Mouse (Mus musculus): Measurements from ENCODE around the gene Ipo5. TPM values are rescaled to one million over a fixed set of nuclear protein-coding genes. Genes with fewer than 3 reads are reported as not detected.

Gene Ipo5
- polyA plus RNA-seq, 1 experiment, result 67.8 TPM

DNA sequence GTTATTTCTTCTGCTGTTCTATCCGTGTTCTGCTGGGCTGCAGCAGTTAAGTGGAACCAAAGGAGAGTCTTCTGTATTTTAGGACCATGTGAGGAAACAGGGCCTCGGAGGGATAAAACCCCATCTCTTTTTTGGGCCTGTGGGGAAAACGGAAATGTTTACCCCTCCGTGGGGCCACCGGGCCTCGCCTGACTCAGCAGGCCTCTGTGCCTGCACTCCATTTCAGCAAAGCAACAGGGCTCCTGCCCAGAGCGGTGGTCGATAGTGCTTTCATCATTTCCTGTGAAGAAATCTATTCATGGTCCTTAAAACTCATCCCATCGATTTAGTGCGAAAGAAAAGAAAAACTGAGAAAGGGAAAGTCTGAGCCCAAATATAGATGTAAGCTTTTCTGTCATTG lies 33.9 kb upstream of the Ipo5 start:
- H3K4me1 ChIP-seq (ENCODE audit: control insufficient read depth, insufficient read depth, low read length), result peaks cover 1% of the 10 kb centered on the region; the same call in 1 of the 2 replicates
- no peak overlapping the region for H3K27ac ChIP-seq (ENCODE audit: insufficient read depth, low read length)
- TF ChIP-seq CTCF (IDR thresholded peaks at IDR 0.05; ENCODE audit: extremely low read depth, insufficient read depth, low read length) (no peak), POLR2A (IDR thresholded peaks at IDR 0.05; ENCODE audit: extremely low read depth, insufficient read depth, low read length) (no peak)
- H3K4me3 ChIP-seq (ENCODE audit: insufficient read depth, low read length), result no peak overlapping the region

DNA sequence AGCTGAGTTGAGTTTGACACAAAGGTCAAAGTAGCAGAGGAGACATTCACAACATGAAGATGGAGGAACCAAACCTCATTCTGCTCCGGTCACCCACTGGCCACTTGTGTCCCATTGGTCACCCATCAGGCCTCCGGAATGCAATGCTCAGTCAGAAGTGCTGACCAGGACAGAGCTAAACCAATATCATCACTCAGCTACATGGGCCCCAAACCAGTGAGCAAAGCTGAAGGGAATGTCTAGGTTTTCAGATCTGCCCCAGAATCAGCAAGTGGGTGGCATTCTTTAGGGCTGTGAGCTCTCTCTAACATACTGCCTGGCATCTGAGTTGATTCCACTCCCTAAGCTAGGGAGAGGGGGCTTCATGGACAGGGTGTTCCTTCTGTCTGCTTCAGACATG lies 32.0 kb upstream of the Ipo5 start:
- TF ChIP-seq CTCF (IDR thresholded peaks at IDR 0.05; ENCODE audit: extremely low read depth, insufficient read depth, low read length), result no peak
- TF ChIP-seq POLR2A (IDR thresholded peaks at IDR 0.05; ENCODE audit: extremely low read depth, insufficient read depth, low read length), result no peak
- Histone ChIP-seq H3K27ac (ENCODE audit: insufficient read depth, low read length) (no peak overlapping the region), H3K4me1 (ENCODE audit: control insufficient read depth, insufficient read depth, low read length) (peaks cover 1% of the 10 kb centered on the region; the same call in 1 of the 2 replicates), H3K4me3 (ENCODE audit: insufficient read depth, low read length) (no peak overlapping the region)

- TF ChIP-seq POLR2A (IDR thresholded peaks at IDR 0.05; ENCODE audit: extremely low read depth, insufficient read depth, low read length) (no peak), CTCF (IDR thresholded peaks at IDR 0.05; ENCODE audit: extremely low read depth, insufficient read depth, low read length) (no peak)
- Histone ChIP-seq H3K4me1 (ENCODE audit: control insufficient read depth, insufficient read depth, low read length) (peaks cover 1% of the 10 kb centered on the region; the same call in 1 of the 2 replicates), H3K4me3 (ENCODE audit: insufficient read depth, low read length) (no peak overlapping the region), H3K27ac (ENCODE audit: insufficient read depth, low read length) (no peak overlapping the region)
Observed at GRCm38 (mm10) chr14:120880601-120881000, 30.4 kb upstream of the Ipo5 start.

- Histone ChIP-seq H3K4me1 (ENCODE audit: control insufficient read depth, insufficient read depth, low read length) (no peaks in the 10 kb centered on the region), H3K27ac (ENCODE audit: insufficient read depth, low read length) (no peak overlapping the region), H3K4me3 (ENCODE audit: insufficient read depth, low read length) (no peak overlapping the region)
- TF ChIP-seq CTCF (IDR thresholded peaks at IDR 0.05; ENCODE audit: extremely low read depth, insufficient read depth, low read length) (no peak), POLR2A (IDR thresholded peaks at IDR 0.05; ENCODE audit: extremely low read depth, insufficient read depth, low read length) (no peak)
Observed at GRCm38 (mm10) chr14:120881054-120881453, 30.0 kb upstream of the Ipo5 start.

DNA sequence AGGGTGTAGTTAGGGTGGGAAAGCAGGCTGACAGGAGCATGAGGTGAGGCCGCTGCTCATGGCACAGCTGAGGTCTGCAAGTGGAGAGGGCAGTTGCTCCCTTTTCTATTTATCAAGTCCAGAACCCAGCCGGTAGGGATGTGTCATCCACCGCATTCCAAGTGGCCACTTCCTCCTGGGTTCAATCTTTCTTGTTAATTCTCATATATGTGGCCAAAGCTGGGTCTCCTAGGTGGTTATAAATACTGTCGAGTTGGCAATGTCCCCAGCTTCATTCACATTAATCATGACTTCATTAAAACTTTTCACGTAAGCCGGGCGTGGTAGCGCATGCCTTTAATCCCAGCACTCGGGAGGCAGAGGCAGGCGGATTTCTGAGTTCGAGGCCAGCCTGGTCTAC lies 22.3 kb upstream of the Ipo5 start:
- Histone ChIP-seq H3K4me1 (ENCODE audit: control insufficient read depth, insufficient read depth, low read length) (no peaks in the 10 kb centered on the region; the same call in 1 of the 2 replicates), H3K4me3 (ENCODE audit: insufficient read depth, low read length) (no peak overlapping the region), H3K27ac (ENCODE audit: insufficient read depth, low read length) (no peak overlapping the region)
- TF ChIP-seq CTCF (IDR thresholded peaks at IDR 0.05; ENCODE audit: extremely low read depth, insufficient read depth, low read length), result no peak
- no peak for TF ChIP-seq POLR2A (IDR thresholded peaks at IDR 0.05; ENCODE audit: extremely low read depth, insufficient read depth, low read length)

GRCm38 (mm10) chr14:120892369-120892768 lies 18.7 kb upstream of the Ipo5 start:
- no peak overlapping the region for H3K4me3 ChIP-seq (ENCODE audit: insufficient read depth, low read length)
- peaks cover 2% of the 10 kb centered on the region; the same call in 1 of the 2 replicates for H3K4me1 ChIP-seq (ENCODE audit: control insufficient read depth, insufficient read depth, low read length)
- no peak for TF ChIP-seq POLR2A (IDR thresholded peaks at IDR 0.05; ENCODE audit: extremely low read depth, insufficient read depth, low read length)
- no peak for TF ChIP-seq CTCF (IDR thresholded peaks at IDR 0.05; ENCODE audit: extremely low read depth, insufficient read depth, low read length)
- H3K27ac ChIP-seq (ENCODE audit: insufficient read depth, low read length), result no peak overlapping the region

DNA sequence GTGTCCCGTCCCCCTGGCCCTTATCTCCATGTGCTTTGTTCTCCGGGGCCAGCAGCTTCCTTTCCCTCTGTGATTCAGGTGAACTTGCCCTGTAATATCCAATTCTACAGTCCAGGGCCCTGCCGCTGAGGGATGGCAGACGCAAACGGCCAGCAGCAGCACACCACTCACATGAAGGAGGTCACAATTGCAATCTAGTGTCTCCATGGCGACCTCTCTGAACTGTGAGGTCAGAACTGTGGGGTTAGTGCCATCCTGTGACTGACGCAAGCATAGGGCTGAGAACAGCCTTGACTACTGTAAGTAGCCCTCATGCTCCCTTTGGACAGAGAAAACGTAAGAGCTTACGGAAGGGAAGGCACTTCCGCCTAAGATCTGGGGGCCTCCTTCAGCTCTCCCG lies 14.4 kb upstream of the Ipo5 start:
- no peak for TF ChIP-seq CTCF (IDR thresholded peaks at IDR 0.05; ENCODE audit: extremely low read depth, insufficient read depth, low read length)
- no peak for TF ChIP-seq POLR2A (IDR thresholded peaks at IDR 0.05; ENCODE audit: extremely low read depth, insufficient read depth, low read length)
- H3K4me3 ChIP-seq (ENCODE audit: insufficient read depth, low read length), result no peak overlapping the region

DNA sequence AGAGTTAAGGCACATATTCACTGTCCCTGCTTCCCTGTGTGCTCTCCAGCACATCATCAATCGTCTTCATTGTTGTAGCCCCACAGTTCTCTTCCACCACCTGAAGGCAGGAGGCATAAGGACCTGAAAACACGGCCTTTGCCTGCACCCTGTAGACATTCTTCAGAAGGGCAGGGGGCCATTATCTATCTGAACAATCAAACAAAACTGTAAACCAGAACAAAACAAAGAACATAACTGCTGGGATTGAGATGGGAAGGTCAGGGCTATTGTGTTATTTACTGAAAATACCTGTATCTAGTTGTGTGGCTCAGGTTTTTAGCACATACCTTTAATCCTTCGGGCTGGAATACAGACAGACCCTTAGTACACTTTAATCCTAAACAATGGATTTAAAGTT lies 12.1 kb upstream of the Ipo5 start:
- Histone ChIP-seq H3K4me1 (ENCODE audit: control insufficient read depth, insufficient read depth, low read length) (0 out of 2 replicates have a peak, but pooled peaks cover 2% of the 10 kb centered on the region), H3K4me3 (ENCODE audit: insufficient read depth, low read length) (no peak overlapping the region), H3K27ac (ENCODE audit: insufficient read depth, low read length) (no peak overlapping the region)
- TF ChIP-seq POLR2A (IDR thresholded peaks at IDR 0.05; ENCODE audit: extremely low read depth, insufficient read depth, low read length) (no peak), CTCF (IDR thresholded peaks at IDR 0.05; ENCODE audit: extremely low read depth, insufficient read depth, low read length) (no peak)

More for the DNA sequence above, 14.4 kb upstream of the Ipo5 start:
- no peak overlapping the region for H3K27ac ChIP-seq (ENCODE audit: insufficient read depth, low read length)
- 0 out of 2 replicates have a peak, but pooled peaks cover 2% of the 10 kb centered on the region for H3K4me1 ChIP-seq (ENCODE audit: control insufficient read depth, insufficient read depth, low read length)

GRCm38 (mm10) chr14:120909396-120909795 lies 1.6 kb upstream of the Ipo5 start:
- Histone ChIP-seq H3K4me3 (ENCODE audit: insufficient read depth, low read length) (no peak overlapping the region), H3K4me1 (ENCODE audit: control insufficient read depth, insufficient read depth, low read length) (peaks cover 2% of the 10 kb centered on the region; the same call in 1 of the 2 replicates), H3K27ac (ENCODE audit: insufficient read depth, low read length) (no peak overlapping the region)
- no peak for TF ChIP-seq CTCF (IDR thresholded peaks at IDR 0.05; ENCODE audit: extremely low read depth, insufficient read depth, low read length)

- H3K27ac ChIP-seq (ENCODE audit: insufficient read depth, low read length), result no peak overlapping the region
- peaks cover 2% of the 10 kb centered on the region; the same call in 1 of the 2 replicates for H3K4me1 ChIP-seq (ENCODE audit: control insufficient read depth, insufficient read depth, low read length)
- no peak for TF ChIP-seq POLR2A (IDR thresholded peaks at IDR 0.05; ENCODE audit: extremely low read depth, insufficient read depth, low read length)
- no peak for TF ChIP-seq CTCF (IDR thresholded peaks at IDR 0.05; ENCODE audit: extremely low read depth, insufficient read depth, low read length)
- peak overlapping the region; percentile 76 for H3K4me3 ChIP-seq (ENCODE audit: insufficient read depth, low read length)
Observed at GRCm38 (mm10) chr14:120910320-120910719, 704 bp upstream of the Ipo5 start.
